Mouse (Mus musculus): ENCODE results near the gene Cstf1. TPM values are rescaled to one million over a fixed set of nuclear protein-coding genes. Genes with fewer than 3 reads are reported as not detected.

The Cstf1 gene
- total and polyA plus RNA-seq, 3 experiments, result 19.1 to 88.9 (median 42.7) TPM

DNA sequence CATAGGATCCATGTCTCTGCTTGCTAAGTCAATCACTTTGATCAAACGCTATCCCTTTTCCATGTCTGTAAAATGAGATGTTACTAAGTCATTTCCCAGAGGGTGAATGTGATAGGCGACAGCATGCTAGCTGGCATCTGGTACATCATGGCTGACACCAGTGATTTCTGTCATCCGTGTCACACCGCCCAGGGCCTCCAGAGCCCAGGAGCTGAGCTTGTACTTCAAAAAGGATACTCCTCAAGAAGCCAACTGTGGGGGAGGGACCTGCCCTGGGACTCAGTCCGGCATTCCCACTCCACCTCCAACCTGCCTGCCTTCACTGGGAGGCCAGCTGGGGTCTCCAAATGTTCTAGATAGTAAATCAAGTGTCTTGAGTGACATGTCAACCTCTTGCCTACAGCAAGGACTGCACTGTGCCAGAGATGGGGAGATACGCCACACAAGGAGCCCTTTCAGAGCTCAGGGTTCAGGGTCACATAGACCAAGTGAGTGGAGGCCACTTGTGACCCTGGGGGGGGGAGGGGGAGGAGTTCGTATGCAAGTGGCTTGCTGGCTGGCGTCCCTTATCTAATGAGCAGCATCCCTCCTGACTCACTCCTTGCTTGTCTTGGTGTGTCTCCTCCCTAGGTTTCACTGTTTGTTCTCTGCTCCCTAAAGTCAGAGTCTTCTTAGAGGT is 23.4 kb upstream of the Cstf1 start:
- peaks cover 65% of the 10 kb centered on the region for H3K4me1 ChIP-seq (ENCODE audit: insufficient read depth, low read depth, low read length)
- H3K36me3 ChIP-seq (replicated peaks), result peaks cover 43% of the 10 kb centered on the region
- H3K27me3 ChIP-seq (ENCODE audit: insufficient read depth, low read length), result no peaks in the 10 kb centered on the region; the same call in 1 of the 2 replicates
- peak; percentile 18 for ATAC-seq (ENCODE audit: extremely low read depth, insufficient number of reproducible peaks, low FRiP score, poor library complexity, severe bottlenecking)
- TF ChIP-seq GATA1 (IDR thresholded peaks at IDR 0.05; ENCODE audit: borderline replicate concordance, low read length) (no peak), GATA2 (IDR thresholded peaks at IDR 0.05; ENCODE audit: borderline replicate concordance, low read depth, low read length) (no peak), CTCF (IDR thresholded peaks at IDR 0.05; ENCODE audit: low read depth, low read length) (no peak), POLR2AphosphoS5 (IDR thresholded peaks at IDR 0.05; ENCODE audit: insufficient replicate concordance, low read depth, low read length) (no peak), TAL1 (conservative IDR thresholded peaks at IDR 0.05; ENCODE audit: low read depth, low read length) (no peak)
- no peaks in the 10 kb centered on the region for H3K9me3 ChIP-seq (replicated peaks)
- peak; percentile 30 for DNase-seq (ENCODE audit: low spot score)
- peak overlapping the region; percentile 87; the same call in 1 of the 2 replicates for H3K4me3 ChIP-seq (ENCODE audit: low read depth, low read length)

DNA sequence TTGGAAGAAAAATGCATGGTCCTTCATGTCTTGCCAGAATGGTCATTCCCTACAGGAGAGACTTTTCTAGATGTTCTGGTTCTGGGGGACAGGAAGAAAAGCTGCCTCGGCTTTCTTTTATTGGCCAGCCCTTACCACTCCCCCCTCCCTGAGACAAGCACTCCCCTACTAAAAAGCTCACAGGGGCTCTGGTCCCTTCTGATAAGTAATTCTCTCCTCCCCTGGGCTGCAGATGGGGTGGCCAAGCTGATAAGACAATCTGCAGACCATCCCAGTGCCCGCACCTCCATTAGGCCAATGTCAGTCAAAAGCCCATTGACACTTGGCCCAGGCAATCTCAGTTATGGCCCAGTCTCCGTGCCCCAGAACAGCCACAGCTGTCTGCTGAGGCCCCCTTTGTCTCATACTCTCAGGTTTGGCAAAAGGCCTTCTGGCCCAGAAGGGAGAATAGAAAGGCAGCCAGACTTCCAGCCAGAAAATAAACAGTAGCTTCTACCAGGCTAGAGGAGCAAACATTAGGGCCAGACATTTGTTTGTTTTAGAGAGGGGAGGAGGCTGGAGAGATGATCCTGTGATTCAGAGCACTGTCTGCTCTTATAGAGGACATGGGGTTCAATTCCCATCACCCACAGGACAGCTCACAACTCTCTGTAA is 22.1 kb upstream of the Cstf1 start:
- Histone ChIP-seq H3K27me3 (ENCODE audit: insufficient read depth, low read length) (no peaks in the 10 kb centered on the region), H3K4me1 (ENCODE audit: insufficient read depth, low read depth, low read length) (peaks cover 78% of the 10 kb centered on the region), H3K4me3 (ENCODE audit: low read depth, low read length) (peak overlapping the region; percentile 87; the same call in 1 of the 2 replicates), H3K36me3 (replicated peaks) (peaks cover 56% of the 10 kb centered on the region), H3K9me3 (replicated peaks) (no peaks in the 10 kb centered on the region)
- TF ChIP-seq TAL1 (conservative IDR thresholded peaks at IDR 0.05; ENCODE audit: low read depth, low read length) (peak; percentile 88), GATA1 (IDR thresholded peaks at IDR 0.05; ENCODE audit: borderline replicate concordance, low read length) (no peak), GATA2 (IDR thresholded peaks at IDR 0.05; ENCODE audit: borderline replicate concordance, low read depth, low read length) (no peak)
- ATAC-seq (ENCODE audit: extremely low read depth, insufficient number of reproducible peaks, low FRiP score, poor library complexity, severe bottlenecking) (peak; percentile 65), DNase-seq (ENCODE audit: low spot score) (peak; percentile 87)

- no peak for ATAC-seq (ENCODE audit: extremely low read depth, insufficient number of reproducible peaks, low FRiP score, poor library complexity, severe bottlenecking)
- no peak overlapping the region; the same call in 1 of the 2 replicates for H3K4me3 ChIP-seq (ENCODE audit: low read depth, low read length)
- H3K9me3 ChIP-seq (replicated peaks), result no peaks in the 10 kb centered on the region
- peaks cover 73% of the 10 kb centered on the region for H3K4me1 ChIP-seq (ENCODE audit: insufficient read depth, low read depth, low read length)
- H3K27me3 ChIP-seq (ENCODE audit: insufficient read depth, low read length), result no peaks in the 10 kb centered on the region
- TF ChIP-seq TAL1 (conservative IDR thresholded peaks at IDR 0.05; ENCODE audit: low read depth, low read length) (no peak), POLR2AphosphoS5 (IDR thresholded peaks at IDR 0.05; ENCODE audit: insufficient replicate concordance, low read depth, low read length) (no peak), GATA2 (IDR thresholded peaks at IDR 0.05; ENCODE audit: borderline replicate concordance, low read depth, low read length) (no peak), GATA1 (IDR thresholded peaks at IDR 0.05; ENCODE audit: borderline replicate concordance, low read length) (no peak), CTCF (IDR thresholded peaks at IDR 0.05; ENCODE audit: low read depth, low read length) (no peak)
- peaks cover 70% of the 10 kb centered on the region for H3K36me3 ChIP-seq (replicated peaks)
- DNase-seq (ENCODE audit: low spot score), result no peak
These were observed 20.7 kb upstream of the Cstf1 start for GRCm38 (mm10) chr2:172349776-172350175.

DNA sequence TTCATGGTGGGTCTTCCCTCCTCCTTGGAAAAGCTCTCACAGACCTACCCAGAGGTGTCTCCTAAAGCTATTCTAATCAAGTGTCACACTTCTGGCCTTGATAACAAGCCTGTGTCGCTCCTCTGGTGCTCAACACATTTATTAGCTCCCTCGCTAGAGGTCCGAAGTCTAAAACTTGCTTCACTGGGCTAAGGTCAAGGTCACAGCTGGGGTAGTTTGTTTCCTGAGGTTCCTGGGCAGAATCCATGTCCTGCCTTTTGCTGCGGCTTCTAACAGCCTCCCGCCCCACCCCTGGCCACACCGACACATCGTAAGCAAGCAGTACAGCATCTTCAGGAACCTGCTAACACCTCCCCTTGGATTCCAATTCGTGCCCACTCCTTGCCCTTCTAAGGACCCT is 19.7 kb upstream of the Cstf1 start:
- ATAC-seq (ENCODE audit: extremely low read depth, insufficient number of reproducible peaks, low FRiP score, poor library complexity, severe bottlenecking) (no peak), DNase-seq (ENCODE audit: low spot score) (no peak)
- Histone ChIP-seq H3K4me1 (ENCODE audit: insufficient read depth, low read depth, low read length) (peaks cover 70% of the 10 kb centered on the region), H3K36me3 (replicated peaks) (peaks cover 80% of the 10 kb centered on the region), H3K4me3 (ENCODE audit: low read depth, low read length) (no peak overlapping the region), H3K9me3 (replicated peaks) (no peaks in the 10 kb centered on the region), H3K27me3 (ENCODE audit: insufficient read depth, low read length) (no peaks in the 10 kb centered on the region)
- TF ChIP-seq GATA2 (IDR thresholded peaks at IDR 0.05; ENCODE audit: borderline replicate concordance, low read depth, low read length) (no peak), CTCF (IDR thresholded peaks at IDR 0.05; ENCODE audit: low read depth, low read length) (no peak), TAL1 (conservative IDR thresholded peaks at IDR 0.05; ENCODE audit: low read depth, low read length) (no peak), GATA1 (IDR thresholded peaks at IDR 0.05; ENCODE audit: borderline replicate concordance, low read length) (no peak), POLR2AphosphoS5 (IDR thresholded peaks at IDR 0.05; ENCODE audit: insufficient replicate concordance, low read depth, low read length) (no peak)

DNA sequence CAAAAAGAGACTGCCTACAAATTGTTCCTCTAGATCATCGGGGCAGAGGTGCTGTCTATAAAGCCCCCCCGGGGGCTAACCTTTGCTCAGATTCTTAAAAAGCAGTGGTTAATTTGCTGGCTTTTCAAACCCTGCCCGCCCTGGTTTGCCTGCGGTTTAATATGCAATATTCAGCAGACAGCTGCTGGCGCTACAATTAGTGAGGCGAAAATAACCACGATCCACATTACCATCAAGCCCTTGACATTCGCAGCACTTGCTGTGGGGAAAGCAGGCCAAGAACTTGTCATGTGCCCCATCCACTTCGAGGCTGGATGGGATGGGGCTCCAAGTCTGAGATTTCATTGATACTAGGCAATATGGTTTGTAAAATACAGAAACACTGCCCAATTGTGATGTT is 17.3 kb upstream of the Cstf1 start:
- no peaks in the 10 kb centered on the region for H3K9me3 ChIP-seq (replicated peaks)
- no peak for TF ChIP-seq POLR2AphosphoS5 (IDR thresholded peaks at IDR 0.05; ENCODE audit: insufficient replicate concordance, low read depth, low read length)
- TF ChIP-seq GATA1 (IDR thresholded peaks at IDR 0.05; ENCODE audit: borderline replicate concordance, low read length), result no peak
- TF ChIP-seq GATA2 (IDR thresholded peaks at IDR 0.05; ENCODE audit: borderline replicate concordance, low read depth, low read length), result no peak
- TF ChIP-seq CTCF (IDR thresholded peaks at IDR 0.05; ENCODE audit: low read depth, low read length), result no peak
- no peak for TF ChIP-seq TAL1 (conservative IDR thresholded peaks at IDR 0.05; ENCODE audit: low read depth, low read length)
- H3K4me1 ChIP-seq (ENCODE audit: insufficient read depth, low read depth, low read length), result peaks cover 48% of the 10 kb centered on the region
- no peaks in the 10 kb centered on the region for H3K27me3 ChIP-seq (ENCODE audit: insufficient read depth, low read length)
- ATAC-seq (ENCODE audit: extremely low read depth, insufficient number of reproducible peaks, low FRiP score, poor library complexity, severe bottlenecking) (no peak), DNase-seq (ENCODE audit: low spot score) (no peak)
- no peak overlapping the region for H3K4me3 ChIP-seq (ENCODE audit: low read depth, low read length)
- H3K36me3 ChIP-seq (replicated peaks), result peaks cover 91% of the 10 kb centered on the region

- Histone ChIP-seq H3K27me3 (ENCODE audit: insufficient read depth, low read length) (no peaks in the 10 kb centered on the region), H3K9me3 (replicated peaks) (no peaks in the 10 kb centered on the region), H3K4me3 (ENCODE audit: low read depth, low read length) (no peak overlapping the region), H3K4me1 (ENCODE audit: insufficient read depth, low read depth, low read length) (peaks cover 33% of the 10 kb centered on the region), H3K36me3 (replicated peaks) (peaks cover 98% of the 10 kb centered on the region)
- TF ChIP-seq CTCF (IDR thresholded peaks at IDR 0.05; ENCODE audit: low read depth, low read length), result no peak
- no peak for TF ChIP-seq GATA2 (IDR thresholded peaks at IDR 0.05; ENCODE audit: borderline replicate concordance, low read depth, low read length)
- TF ChIP-seq GATA1 (IDR thresholded peaks at IDR 0.05; ENCODE audit: borderline replicate concordance, low read length), result no peak
- no peak for TF ChIP-seq POLR2AphosphoS5 (IDR thresholded peaks at IDR 0.05; ENCODE audit: insufficient replicate concordance, low read depth, low read length)
- TF ChIP-seq TAL1 (conservative IDR thresholded peaks at IDR 0.05; ENCODE audit: low read depth, low read length), result no peak
- no peak for DNase-seq (ENCODE audit: low spot score)
- ATAC-seq (ENCODE audit: extremely low read depth, insufficient number of reproducible peaks, low FRiP score, poor library complexity, severe bottlenecking), result no peak
These were observed 15.7 kb upstream of the Cstf1 start for GRCm38 (mm10) chr2:172354761-172355160.
